Mouse (Mus musculus) heart, embryonic 10.5 days (tissue): ENCODE measurements around the gene Adamts13. TPM values are rescaled to one million over a fixed set of nuclear protein-coding genes. Genes with fewer than 3 reads are reported as not detected.

Experiments
- DNase-seq: peaks from one replicate; pipeline ENCODE4 v3.0.0-alpha.2; 2017; ENCODE audit warnings: low spot score
- H3K27ac ChIP-seq: fragments of 300-500 bp; sonication (generic); 2 replicates; pipeline ENCODE4 v1.5.1; 2016; ENCODE audit warnings: mild to moderate bottlenecking
- H3K27me3 ChIP-seq: fragments of 300-500 bp; sonication (generic); 2 replicates; pipeline ENCODE4 v1.6.1; 2016; ENCODE audit warnings: mild to moderate bottlenecking; ENCODE audit not compliant: poor library complexity, insufficient read depth, severe bottlenecking
- H3K36me3 ChIP-seq: fragments of 300-500 bp; sonication (generic); 2 replicates; pipeline ENCODE4 v1.6.1; 2016; ENCODE audit warnings: mild to moderate bottlenecking, moderate library complexity
- H3K4me1 ChIP-seq: fragments of 300-500 bp; sonication (generic); 2 replicates; pipeline ENCODE4 v1.6.1; 2016; ENCODE audit warnings: mild to moderate bottlenecking
- H3K4me3 ChIP-seq: fragments of 300-500 bp; sonication (generic); 2 replicates; pipeline ENCODE4 v1.5.1; 2016; ENCODE audit warnings: mild to moderate bottlenecking, moderate library complexity
- H3K9me3 ChIP-seq: fragments of 300-500 bp; sonication (generic); 2 replicates; pipeline ENCODE4 v1.6.1; 2016; ENCODE audit warnings: mild to moderate bottlenecking, moderate library complexity
- WGBS: fragments of 180-500 bp; shearing (Covaris S2); methylation state at CpG from one replicate; pipeline ENCODE4 v1.1.7; 2016; 5-methylcytosine and 5-hydroxymethylcytosine counted together
- polyA plus RNA-seq: library from polyadenylated mRNA; unstranded; fragments of >200 nt; fragmentation: Nextera tagmentation; extraction: Ambion mirVana; gene quantifications from 2 replicates; pipeline ENCODE4 v1.2.1, GENCODE M21; 2016

Adamts13 gene
- polyA plus RNA-seq: 0.04 TPM in 1 of 2 replicates, not detected in the other

DNA sequence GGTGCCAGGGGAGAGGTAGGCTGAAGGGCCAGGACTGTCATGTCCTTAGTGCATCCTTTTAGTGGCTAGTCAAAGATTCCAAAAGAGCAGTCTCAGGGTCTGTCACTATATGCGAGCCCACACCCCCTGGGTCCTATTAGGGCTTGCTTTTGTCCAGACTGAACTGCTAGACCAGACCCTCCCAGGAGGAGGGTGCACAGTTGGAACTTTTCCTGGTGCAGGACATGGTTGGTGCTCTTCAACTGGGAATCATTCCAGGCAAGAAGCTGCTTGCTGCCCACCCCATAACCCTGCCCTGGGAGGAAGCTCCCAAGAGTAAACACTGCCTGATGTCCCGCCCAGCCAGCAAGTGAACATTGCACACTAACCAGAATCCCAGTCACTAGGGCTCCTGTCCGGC lies at the start of gene Adamts13:
Gene Adamts13, plus strand, starts transcription at position 301 of the 400 bp plus-strand sequence.
- Histone ChIP-seq H3K36me3 (no peaks in the 10 kb centered on the region), H3K27ac (no peak within 1 kb of the TSS), H3K9me3 (no peaks in the 10 kb centered on the region), H3K4me1 (no peaks in the 10 kb centered on the region), H3K4me3 (no peak within 1 kb of the TSS), H3K27me3 (peaks cover 29% of the 10 kb centered on the region)
- DNase-seq: no peak
- 71% methylated on average over 3 of the region's 3 CpGs for WGBS

DNA sequence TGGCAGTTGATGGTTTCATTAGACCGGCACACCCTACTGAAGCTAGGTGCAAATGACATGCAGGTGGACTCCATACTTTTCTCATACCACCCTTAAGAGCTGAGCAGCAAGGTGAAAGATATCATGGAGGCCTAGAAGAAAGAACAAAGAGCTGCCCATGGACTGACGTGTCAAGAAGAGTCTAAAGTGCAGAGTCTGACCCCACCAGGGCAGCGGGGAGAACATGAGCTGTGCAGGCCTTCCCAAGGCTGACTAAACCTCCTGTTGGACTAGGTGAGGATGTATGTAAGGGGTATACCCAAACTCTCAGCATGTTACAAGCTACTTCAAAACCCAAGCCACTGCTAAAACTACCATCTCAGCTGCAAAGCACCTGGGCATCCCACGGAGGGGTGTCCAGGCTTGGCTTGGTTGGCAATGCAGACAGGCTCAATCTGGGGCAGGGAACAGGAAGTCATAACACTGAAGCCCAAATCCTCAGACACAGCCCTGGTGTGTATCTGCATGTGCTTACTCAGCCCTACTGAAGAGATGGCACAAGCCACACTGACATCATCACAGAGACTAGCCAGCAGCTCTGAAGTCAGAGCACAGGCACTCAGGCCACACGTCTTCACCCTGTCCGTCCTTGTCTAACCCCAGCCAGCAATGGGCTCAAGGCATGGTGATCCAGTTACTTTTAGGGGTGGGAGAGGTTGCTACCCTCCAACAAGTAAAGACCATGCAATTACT lies 45.3 kb upstream of the Adamts13 start:
- WGBS: 83% methylated on average over 6 of the region's 6 CpGs
- no peaks in the 10 kb centered on the region for H3K9me3 ChIP-seq
- H3K4me3 ChIP-seq: no peak overlapping the region
- peaks cover 89% of the 10 kb centered on the region for H3K36me3 ChIP-seq
- no peaks in the 10 kb centered on the region for H3K27me3 ChIP-seq
- H3K4me1 ChIP-seq: peaks cover 30% of the 10 kb centered on the region
- H3K27ac ChIP-seq: no peak overlapping the region
- DNase-seq: no peak

- Histone ChIP-seq H3K4me3 (no peak overlapping the region), H3K36me3 (peaks cover 64% of the 10 kb centered on the region), H3K4me1 (peaks cover 35% of the 10 kb centered on the region), H3K9me3 (no peaks in the 10 kb centered on the region), H3K27me3 (no peaks in the 10 kb centered on the region), H3K27ac (no peak overlapping the region)
- DNase-seq: no peak
- 62% methylated on average over 1 of the region's 1 CpGs for WGBS
These were observed 42.8 kb upstream of the Adamts13 start for GRCm38 (mm10) chr2:26930390-26930789.

- H3K9me3 ChIP-seq: no peaks in the 10 kb centered on the region
- H3K27ac ChIP-seq: peak overlapping the region; percentile 95
- H3K4me3 ChIP-seq: peak overlapping the region; percentile 97
- H3K27me3 ChIP-seq: no peaks in the 10 kb centered on the region
- peaks cover 35% of the 10 kb centered on the region for H3K4me1 ChIP-seq
- WGBS: 1% methylated on average over 46 of the region's 49 CpGs
- DNase-seq: peak; percentile 83
- H3K36me3 ChIP-seq: peaks cover 41% of the 10 kb centered on the region
These were observed 40.5 kb upstream of the Adamts13 start for GRCm38 (mm10) chr2:26932473-26933303.

DNA sequence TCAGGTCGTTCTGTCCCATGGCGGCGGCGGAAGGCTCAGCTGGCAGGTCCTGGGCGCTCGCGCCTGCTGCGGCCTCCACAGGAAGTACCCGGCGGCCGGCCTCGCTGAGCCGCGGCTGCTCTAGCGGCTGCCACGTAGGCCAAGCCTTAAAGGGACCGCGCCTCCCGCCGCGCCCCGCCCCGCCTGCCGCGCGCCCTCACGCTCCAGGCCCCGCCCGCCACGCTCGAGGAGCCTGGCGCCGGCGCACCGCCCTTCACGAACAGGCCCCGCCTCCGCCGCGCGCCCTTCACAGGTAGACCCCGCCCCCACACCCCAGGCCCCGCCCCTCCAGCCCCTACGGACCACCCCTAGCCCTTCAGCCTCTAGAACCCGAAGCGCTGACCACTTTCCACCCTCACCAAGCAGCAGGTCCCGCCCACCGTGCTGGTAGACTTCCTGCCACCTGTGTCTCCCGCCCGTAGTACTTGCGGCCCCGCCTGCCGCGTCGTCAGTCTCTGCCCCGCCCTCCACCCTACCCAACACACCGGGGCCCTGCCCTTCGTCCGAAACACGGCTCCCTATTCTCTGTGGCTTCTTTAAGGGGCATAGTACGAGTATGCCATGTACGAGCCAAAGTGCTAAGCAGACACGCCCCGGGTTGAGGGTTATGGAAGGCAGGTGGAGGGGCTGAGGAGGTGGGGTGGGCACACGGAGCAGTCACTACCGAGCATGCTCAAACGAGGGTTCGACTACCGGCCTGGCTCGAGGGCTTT lies 39.7 kb upstream of the Adamts13 start, which contains the start of the genes Surf4 and Stkld1:
Gene Surf4, minus strand, starts transcription at position 625 of the 752 bp plus-strand sequence.
Gene Stkld1, plus strand, starts transcription at position 744 of the 752 bp plus-strand sequence.
- H3K36me3 ChIP-seq: peaks cover 33% of the 10 kb centered on the region
- H3K27me3 ChIP-seq: no peaks in the 10 kb centered on the region
- peaks cover 32% of the 10 kb centered on the region for H3K4me1 ChIP-seq
- peak; percentile 98 for DNase-seq
- WGBS: 1% methylated on average over 69 of the region's 70 CpGs
- no peaks in the 10 kb centered on the region for H3K9me3 ChIP-seq
- peak within 1 kb of the TSS; percentile 97 for H3K4me3 ChIP-seq
- H3K27ac ChIP-seq: peak within 1 kb of the TSS; percentile 95

DNA sequence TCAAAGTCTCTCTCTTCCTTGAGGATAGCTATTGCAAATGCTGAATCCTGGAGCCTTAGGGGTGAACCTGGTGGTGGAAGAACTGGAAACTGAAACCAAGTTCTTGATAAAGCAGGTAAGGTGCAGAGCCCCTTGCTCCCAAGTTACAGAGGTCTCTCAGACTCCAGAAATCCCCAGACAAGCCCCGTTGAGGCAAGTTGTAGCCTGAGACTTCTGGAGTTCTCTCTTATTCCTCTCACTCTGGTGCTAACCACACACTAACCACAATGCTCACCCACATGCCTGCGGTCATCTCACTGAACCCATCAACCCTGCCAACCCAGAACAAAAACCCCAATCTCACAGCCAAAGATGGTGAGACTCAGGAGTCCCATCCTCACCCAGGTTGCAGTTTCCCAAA lies 37.9 kb upstream of the Adamts13 start:
- no peak for DNase-seq
- H3K36me3 ChIP-seq: peaks cover 15% of the 10 kb centered on the region
- 92% methylated on average over 2 of the region's 2 CpGs for WGBS
- no peaks in the 10 kb centered on the region for H3K9me3 ChIP-seq
- no peak overlapping the region for H3K4me3 ChIP-seq
- H3K27ac ChIP-seq: no peak overlapping the region
- peaks cover 24% of the 10 kb centered on the region for H3K4me1 ChIP-seq
- no peaks in the 10 kb centered on the region for H3K27me3 ChIP-seq

DNA sequence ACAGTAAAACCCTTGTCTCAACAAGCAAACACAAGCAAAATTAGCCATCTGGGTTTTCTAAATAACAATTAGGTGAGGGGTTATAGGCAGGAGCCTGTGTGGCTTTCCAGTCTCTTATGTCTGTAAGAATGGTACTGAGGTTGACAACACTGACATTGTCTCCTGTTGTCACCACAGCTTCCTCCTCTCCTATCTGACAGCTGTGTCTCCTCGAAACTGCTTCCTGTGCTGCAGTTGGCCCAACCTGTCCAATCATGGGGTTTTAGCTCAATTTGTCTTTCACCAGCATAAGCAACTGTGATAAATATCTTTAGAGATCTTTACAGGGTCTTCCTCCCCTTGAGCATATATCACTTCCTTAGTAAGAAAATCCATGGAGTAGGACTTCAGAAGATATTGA lies 36.8 kb upstream of the Adamts13 start:
- no peak for DNase-seq
- WGBS: 41% methylated on average over 1 of the region's 1 CpGs
- Histone ChIP-seq H3K27ac (no peak overlapping the region), H3K4me1 (peaks cover 12% of the 10 kb centered on the region; the same call in 1 of the 2 replicates), H3K27me3 (no peaks in the 10 kb centered on the region), H3K36me3 (0 out of 2 replicates have a peak, but pooled peaks cover 4% of the 10 kb centered on the region), H3K4me3 (no peak overlapping the region), H3K9me3 (no peaks in the 10 kb centered on the region)

DNA sequence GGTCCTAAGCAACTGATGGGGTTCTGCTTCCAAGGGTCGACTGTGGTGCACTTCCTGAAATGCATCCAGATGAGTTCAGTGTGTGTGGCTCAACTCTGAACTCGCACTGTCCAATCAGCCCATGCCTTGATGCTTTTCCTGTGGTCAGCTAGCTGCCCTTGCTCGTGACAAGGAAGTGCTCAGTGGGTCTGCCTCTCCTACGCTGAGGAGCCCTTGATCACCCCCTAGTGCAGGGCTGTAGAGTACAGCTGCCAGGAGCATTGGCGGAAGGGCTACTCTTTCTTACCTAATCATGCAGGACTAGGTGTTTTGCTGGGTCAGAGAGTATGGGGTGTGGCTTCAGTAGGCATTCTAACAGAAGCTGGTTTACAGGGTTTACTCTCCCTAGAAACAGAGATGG lies 31.7 kb upstream of the Adamts13 start:
- H3K4me1 ChIP-seq: no peaks in the 10 kb centered on the region
- no peak for DNase-seq
- no peak overlapping the region for H3K4me3 ChIP-seq
- no peaks in the 10 kb centered on the region for H3K9me3 ChIP-seq
- WGBS: 39% methylated on average over 5 of the region's 5 CpGs
- H3K27ac ChIP-seq: no peak overlapping the region
- H3K36me3 ChIP-seq: no peaks in the 10 kb centered on the region
- no peaks in the 10 kb centered on the region for H3K27me3 ChIP-seq

DNA sequence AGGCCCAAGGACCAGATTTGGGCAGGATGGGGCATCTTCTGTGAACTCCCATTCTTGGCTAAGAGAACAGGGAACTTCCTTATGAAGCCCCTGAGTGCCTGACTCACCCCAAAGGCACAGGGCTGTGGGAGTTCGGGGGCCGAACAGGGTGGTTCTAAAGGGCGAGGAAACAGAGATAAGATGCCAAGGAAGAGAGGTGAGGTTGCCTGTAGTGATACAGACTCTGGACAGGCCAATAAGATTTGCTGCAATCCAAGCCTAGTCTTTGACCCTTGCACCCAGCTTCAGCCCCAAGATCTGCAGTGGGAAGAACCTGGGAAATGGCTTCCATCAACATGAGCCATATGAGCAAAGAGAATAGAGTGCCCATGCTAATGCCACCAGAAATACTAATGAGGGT lies 30.0 kb upstream of the Adamts13 start:
- WGBS: 81% methylated on average over 3 of the region's 3 CpGs
- Histone ChIP-seq H3K27ac (no peak overlapping the region), H3K4me1 (no peaks in the 10 kb centered on the region), H3K9me3 (no peaks in the 10 kb centered on the region), H3K27me3 (no peaks in the 10 kb centered on the region), H3K36me3 (peaks cover 6% of the 10 kb centered on the region; the same call in 1 of the 2 replicates), H3K4me3 (no peak overlapping the region)
- DNase-seq: no peak

DNA sequence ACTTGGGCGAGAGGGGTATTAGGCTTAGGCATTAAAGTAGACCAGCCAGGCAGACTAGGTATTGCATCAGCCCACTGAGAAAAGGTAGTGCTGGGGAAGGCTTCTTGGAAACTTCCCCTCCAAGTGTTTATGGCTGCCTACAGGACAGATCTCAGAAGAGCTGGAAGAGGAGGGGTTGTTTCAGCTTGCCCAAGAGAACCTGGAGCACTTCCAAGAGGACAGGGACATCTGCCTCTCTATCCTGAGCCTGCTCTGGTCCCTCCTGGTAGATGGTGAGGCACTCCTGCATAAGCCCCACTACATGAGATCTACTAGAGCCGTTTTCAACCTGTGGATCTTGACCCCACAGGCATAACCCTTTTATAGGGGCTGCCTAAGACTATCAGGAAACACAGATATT lies 22.8 kb upstream of the Adamts13 start:
- no peak for DNase-seq
- Histone ChIP-seq H3K9me3 (no peaks in the 10 kb centered on the region), H3K27ac (no peak overlapping the region), H3K36me3 (peaks cover 69% of the 10 kb centered on the region), H3K27me3 (no peaks in the 10 kb centered on the region), H3K4me1 (no peaks in the 10 kb centered on the region), H3K4me3 (no peak overlapping the region)
- WGBS: 89% methylated on average over 2 of the region's 2 CpGs

- H3K36me3 ChIP-seq: peaks cover 79% of the 10 kb centered on the region
These were observed 21.8 kb upstream of the Adamts13 start for GRCm38 (mm10) chr2:26951346-26951905.

DNA sequence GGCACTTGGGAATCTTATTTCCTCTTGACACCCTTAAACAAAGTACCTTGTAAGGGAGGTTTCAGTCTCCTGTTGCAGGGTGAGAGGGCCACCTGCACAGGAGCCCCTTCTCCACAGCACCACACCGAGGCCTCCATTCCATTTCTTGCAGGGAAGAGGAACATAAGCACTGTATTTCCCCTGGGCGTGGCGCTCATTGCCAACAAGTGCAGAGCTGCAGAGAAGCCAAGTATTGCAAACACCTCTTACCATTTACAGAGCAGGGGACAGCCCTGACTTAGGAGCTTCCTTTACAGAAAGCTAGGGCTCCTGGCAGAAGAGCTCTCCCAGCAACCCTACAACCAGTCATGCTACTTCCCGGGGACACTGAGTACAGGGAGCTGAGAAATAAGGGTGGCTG lies 21.0 kb upstream of the Adamts13 start:
- Histone ChIP-seq H3K4me3 (no peak overlapping the region), H3K4me1 (no peaks in the 10 kb centered on the region), H3K36me3 (peaks cover 87% of the 10 kb centered on the region), H3K27me3 (no peaks in the 10 kb centered on the region), H3K9me3 (no peaks in the 10 kb centered on the region), H3K27ac (no peak overlapping the region)
- DNase-seq: no peak
- 87% methylated on average over 4 of the region's 4 CpGs for WGBS

More at GRCm38 (mm10) chr2:26951346-26951905, 21.8 kb upstream of the Adamts13 start:
- 88% methylated on average over 8 of the region's 8 CpGs for WGBS
- no peak for DNase-seq
- Histone ChIP-seq H3K27ac (no peak overlapping the region), H3K27me3 (no peaks in the 10 kb centered on the region), H3K9me3 (no peaks in the 10 kb centered on the region), H3K4me3 (no peak overlapping the region), H3K4me1 (no peaks in the 10 kb centered on the region)
